Mouse (Mus musculus) testis, adult 2 months (tissue): ENCODE measurements around the gene Evi5l.

Experiments
- CTCF ChIP-seq: fragments of 200-500 bp; IDR thresholded peaks from 2 replicates; pipeline ENCODE4 v1.5.1; 2012; ENCODE audit warnings: low read depth, mild to moderate bottlenecking, inconsistent platforms, low read length, moderate library complexity; ENCODE audit not compliant: control insufficient read depth, insufficient read depth, insufficient replicate concordance
- POLR2A ChIP-seq: fragments of 200-500 bp; IDR thresholded peaks from 2 replicates; pipeline ENCODE4 v1.6.1; 2012; ENCODE audit warnings: low read depth, mild to moderate bottlenecking, inconsistent platforms, low read length, moderate library complexity; ENCODE audit not compliant: control insufficient read depth

- TF ChIP-seq POLR2A (no peak), CTCF (no peak)
Observed at GRCm38 (mm10) chr8:4172486-4172885, 6.1 kb downstream of the Evi5l start.
